Mouse (Mus musculus) MEL-GATA-1-ER (cell line): ENCODE data around the gene Lpp.

ENCODE experiments used
- DNase-seq: peaks from one replicate; pipeline ENCODE4 v3.0.0-alpha.2; 2012; ENCODE audit warnings: low read depth; ENCODE audit errors: extremely low read depth

Lpp gene

DNA sequence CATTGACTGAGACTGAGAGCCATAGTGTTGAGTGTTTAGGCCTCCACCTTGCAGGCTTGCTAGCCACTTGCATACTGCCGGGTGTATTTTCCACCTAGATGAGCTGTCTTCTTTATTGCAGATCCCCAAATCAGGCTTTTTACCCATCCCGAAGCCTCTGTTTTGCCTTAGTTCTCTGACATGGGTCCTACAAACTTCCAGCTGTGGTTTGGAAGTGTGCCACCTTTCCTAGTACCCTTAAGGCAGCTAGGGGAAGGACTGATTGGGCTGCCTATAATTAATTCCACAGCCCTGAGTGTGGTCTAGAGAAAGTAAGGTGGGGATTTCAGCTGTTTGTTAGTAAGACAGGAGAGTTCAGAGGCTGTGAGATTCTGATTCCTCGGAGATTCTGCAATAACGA, 399.5 kb downstream of the Lpp start:
- no peak for DNase-seq

DNA sequence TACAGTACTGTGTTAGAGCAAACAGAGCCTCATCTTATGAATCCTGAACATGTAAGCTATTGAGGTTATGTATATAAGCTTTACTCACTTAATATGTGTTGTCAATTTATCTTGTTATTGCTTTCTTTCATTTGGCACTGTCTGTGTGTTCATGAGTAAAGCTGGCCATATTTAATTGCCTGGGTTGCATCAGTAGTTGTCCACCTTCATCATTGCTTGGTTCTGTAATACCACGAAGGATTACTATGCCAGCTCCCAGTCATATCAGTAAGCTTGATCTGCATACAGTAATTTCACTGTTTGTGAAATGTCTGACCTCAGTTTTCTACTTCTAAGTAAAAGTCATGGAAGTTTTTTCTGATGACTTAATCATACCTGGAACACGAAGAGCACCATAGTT, 401.4 kb downstream of the Lpp start:
- DNase-seq: no peak

DNA sequence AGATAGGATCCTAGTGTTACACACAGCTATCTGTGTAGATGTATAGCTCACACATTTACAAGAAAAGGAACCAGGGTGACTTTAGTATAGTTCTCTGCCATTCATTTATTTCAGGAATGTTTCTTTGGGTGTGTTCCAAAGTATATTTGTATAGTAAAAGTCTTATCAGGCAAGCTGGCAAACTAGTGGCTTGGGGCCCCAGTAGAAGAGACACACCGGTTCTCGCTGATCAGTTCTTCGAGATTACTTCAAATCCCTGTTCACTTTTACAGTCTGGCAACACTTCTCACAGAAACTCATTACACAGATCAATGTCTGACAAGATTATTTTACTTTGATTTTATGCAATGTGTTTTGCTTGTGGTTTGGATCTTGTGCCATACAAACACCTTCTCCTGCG, 408.0 kb downstream of the Lpp start:
- DNase-seq: no peak

DNA sequence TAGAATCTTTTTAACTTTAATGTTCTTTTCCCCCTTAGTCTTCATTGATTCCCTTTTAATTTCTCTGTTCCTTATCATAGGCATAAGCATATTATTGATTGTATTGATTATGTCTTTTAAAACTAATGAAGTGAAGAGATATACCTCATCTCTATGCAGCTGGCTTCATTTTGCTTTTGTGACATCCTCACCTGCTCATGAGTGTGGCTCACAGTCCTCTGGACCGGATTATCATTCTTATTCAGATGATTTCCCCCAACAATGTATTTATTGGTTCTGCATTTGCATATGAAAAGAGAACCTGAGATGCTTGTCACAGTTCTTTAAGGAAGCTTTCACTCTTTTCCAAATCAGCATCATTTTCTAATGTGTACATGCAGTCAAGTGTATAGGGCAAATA, 408.5 kb downstream of the Lpp start:
- DNase-seq: no peak

DNA sequence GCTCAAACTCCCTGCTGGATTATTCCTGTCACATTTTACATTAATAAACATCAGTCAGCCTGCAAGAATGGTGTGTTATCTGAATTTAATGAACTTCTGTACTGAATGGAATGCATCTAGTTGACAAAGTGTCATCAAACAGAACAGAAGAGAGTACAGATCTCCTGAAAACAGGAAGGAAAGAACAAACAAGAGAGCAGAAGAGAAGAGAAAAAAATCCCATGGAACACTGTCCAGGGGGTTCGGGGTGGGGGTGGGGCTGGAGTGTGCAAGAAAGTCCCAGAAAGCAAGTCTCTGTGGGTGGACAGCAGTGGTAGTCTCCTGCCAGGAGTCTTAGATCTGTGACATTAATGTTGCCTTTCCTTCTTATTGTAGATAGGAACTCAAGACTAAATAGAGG, 412.8 kb downstream of the Lpp start:
- DNase-seq: no peak

DNA sequence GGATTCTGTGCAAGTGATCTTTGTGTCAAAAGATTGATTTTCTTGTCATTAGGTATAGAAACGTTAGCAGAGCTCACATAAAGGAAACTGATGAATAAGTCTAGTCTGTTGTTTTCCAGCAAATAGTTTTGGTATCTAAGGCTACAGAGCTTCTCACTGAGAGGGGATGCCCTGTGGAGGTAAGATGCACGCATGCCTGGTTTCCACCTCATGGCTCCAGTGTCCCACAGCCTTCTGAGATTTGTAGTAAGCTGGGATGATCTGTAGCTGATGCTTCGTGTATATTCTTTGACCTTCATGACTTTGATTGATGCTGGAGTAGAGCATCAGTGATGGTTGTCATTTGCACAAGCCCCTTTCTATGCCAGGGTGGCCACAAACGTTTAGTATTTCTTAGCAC, 414.3 kb downstream of the Lpp start:
- no peak for DNase-seq

DNA sequence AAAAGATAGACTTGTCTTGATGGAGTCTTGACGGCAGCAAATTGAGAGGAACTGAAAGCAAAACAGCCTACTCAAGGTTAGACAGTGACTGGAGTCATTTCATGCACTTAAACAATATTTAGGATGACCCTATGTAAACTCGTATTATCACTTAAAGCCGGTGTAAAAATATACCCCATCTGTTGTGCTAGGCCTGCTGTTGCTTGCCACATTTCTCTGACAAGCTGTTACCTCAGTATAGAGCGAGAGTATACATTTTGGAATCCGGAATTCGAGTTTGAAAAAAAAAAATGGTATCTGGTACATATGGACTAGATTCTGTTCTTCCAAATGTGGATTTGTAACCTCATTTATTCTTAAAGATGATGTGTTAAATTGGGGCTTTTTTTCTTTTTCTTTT, 416.5 kb downstream of the Lpp start:
- no peak for DNase-seq

DNA sequence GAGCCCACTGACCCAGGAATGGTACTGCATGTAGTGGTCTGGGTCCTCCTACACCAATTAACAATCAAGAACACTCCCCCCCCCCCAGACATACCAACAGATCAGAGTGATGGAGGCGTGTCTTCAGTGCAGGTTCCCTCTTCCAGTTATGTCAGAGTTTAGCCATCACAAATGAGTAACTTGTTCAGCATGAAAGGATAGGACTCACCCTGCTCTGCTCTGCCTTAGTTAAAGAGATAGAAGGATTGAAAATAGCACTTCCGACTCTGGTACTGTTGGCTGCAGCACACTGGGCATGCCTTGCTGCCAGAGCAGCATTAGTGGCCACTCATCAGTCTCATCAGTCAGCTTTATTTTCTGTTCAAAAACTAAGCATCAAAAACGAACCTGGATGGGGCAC, 423.3 kb downstream of the Lpp start:
- DNase-seq: no peak

DNA sequence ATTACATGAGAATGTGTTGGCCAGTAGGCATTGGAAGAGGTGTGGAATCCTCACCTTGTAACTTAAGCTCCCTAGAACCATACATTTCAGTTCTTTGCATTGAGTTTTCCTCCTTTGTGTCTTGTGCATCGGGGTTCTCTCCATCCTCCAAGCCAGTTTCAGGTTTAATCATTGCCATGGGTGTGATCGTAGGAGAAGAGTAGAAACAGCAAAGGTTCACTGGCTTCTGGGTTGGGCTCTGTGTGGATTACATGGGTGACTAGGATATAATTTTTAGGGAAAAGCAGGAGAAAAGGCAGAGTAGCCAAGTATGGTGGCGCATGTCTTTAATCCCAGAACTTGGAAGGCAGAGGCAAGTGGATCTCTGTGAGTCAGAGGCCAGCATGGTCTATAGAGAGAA, 424.1 kb downstream of the Lpp start:
- no peak for DNase-seq

DNA sequence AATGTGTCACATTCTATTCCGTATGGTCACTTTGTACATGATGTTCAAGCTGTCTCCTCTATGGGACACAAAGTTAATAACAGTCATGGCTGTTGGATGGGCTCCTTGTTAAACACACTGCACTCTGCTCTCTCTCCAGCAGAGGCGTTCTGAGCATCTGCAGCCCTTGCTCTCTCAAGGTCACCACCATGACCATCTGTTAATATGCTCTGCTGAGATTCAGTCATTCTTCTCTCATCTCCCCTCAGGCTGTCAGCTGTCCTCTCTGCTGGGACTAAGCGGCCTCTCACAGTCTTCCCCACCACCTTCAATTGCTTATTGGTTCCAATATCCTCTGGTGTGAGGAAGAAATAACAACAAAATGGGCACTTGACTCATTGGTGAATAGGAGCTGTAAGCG, 425.8 kb downstream of the Lpp start:
- DNase-seq: no peak

DNA sequence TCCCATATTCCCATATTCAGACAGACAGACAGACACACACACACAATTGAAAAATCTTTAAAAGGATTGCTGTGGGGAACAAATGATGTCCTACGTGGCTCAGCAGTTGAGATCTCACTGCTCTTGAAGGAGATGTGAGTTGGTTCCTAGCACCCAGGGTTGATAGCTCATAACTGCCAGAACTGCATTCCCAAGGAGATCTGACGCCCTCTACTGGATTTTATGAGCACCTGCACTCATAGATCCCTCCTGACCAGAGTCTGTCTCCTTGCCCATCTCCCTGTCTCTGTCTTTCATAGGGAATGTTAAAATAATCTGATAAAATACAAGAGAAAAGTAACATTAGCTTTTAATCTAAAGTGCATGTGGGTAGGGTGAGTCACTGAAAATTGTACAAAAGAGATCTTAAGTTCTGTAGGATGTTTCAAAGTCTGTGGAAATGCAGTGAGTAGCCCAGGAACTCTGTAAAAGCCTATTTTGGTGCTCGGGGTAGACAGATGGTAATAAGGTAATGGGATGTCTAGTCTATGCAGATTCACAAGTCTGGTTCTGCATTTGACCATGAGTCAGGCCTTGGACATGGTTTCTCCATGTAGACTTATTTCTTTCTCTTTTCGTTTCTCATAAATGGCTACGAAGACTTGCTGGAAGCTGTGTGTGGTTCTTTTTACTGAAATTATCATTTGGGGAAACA, 429.0 kb downstream of the Lpp start:
- no peak for DNase-seq

DNA sequence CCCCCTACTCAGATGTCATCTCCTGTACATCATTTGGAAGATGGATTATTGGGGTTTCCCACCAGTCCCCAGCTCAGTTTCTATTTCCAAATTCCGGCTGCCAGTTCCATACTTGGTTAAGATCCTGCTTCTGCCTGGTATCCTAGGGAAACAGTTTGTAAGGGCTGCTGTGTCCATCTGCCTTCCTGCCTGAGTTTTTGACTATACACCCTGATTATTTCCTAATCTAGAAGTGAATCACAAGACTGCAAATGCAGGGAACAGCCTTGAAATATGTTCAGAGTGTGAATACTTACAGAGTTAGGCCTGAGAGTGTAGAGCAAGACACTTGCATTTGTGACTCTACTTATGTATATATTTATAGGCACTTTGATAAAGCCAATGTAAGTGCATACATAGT, 429.6 kb downstream of the Lpp start:
- no peak for DNase-seq

DNA sequence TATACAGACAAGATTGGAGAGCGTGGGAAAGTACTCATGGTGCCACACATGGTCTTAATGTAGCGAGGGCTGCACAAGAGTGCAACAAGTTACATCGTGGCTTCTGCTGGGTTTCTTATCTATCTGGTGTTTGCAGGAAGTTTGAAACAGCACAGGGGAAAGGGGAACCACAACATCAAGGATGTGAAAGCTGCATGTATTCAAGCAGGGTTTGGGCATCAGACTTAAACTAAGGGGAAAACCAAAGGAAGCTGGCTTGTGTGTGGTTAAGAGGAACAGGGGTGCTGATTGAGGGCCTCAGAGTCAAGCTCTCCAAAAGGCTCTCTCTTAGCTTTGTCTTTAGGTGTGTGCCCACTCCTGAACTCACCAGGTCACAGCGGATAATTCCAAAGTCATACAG, 433.1 kb downstream of the Lpp start:
- no peak for DNase-seq

DNA sequence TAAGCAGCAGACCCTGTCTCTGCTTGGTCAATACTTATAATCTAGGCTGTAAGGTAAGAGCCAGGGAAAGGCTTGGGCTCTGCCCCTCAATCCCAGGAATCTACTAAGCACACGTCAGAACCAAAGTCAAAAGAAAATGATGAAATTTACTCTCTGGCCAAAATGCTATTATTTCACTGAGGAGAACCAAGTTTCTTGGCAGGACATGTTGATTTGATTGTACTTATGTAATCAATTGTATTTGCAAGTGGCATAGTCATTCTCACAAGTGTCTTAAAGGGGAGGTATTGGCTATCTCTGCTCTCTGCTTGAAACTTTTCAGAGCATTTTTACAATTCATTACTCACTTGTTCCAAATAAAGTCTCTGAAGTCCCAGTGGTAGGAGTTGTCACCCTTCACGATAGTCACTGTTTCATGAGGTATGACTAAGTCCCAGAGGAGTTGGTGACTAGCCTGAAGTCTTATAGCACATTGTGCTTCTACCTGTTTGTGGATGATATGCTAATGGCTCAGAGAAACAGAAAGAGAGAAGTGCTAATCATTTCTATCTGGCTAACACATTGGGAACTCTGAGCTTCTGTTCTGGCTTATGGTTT, 435.0 kb downstream of the Lpp start:
- no peak for DNase-seq

DNA sequence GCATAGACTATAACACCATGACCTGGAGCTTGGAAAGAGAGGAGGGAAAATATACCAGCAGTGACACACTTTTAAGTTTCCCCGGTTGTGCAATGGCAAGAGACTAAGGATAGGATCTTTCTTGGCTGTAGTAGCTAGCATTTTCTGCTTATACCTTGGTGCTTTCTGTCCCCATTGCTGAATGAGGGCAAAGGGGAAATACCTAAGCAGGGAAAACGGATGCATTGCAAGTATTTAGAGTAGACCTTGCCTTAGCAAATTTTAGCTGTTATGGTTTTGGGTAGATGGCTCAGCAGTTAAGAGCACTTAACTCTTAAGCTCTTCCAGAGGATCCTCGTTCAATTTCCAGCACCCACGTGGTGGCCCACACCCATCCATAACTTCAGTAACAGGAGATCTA, 436.6 kb downstream of the Lpp start:
- no peak for DNase-seq

DNA sequence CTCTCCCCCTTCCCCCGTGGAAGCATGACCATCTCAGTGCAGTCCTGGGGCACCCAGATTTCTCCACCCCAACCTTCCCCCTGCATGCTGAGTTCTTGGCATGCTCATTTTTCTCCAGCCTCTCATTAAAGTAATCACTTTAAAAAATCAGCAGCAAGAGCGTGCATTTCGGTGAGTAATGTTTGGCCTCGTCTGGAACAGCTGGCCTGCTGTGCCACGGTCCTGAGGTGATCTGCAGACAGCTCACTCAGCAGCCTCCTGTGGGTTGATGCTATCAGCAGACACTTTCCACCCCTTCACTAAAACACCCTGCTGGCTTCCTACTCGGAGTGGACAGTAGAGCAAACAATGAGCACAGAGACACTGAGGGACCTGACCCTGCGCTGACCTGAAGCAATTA, 437.6 kb downstream of the Lpp start:
- DNase-seq: no peak

DNA sequence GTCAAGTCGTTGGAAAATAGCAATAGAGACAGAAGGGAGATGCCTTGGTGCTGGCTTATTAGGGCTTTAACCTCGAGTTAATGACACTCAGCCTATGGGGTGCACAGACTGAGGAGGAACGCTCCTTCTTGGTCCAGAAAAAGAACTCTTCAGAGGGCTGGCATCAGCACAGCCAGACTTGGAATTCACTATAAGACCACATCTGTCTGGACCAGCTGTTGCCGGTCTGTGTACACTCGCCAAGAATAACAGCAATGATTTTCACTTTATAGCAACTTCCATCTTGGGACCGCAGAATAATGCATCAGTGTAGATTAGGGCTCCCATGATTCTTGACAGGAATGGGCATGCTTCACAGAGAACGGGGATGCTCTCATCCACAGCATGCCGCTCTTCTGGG, 439.9 kb downstream of the Lpp start:
- no peak for DNase-seq

DNA sequence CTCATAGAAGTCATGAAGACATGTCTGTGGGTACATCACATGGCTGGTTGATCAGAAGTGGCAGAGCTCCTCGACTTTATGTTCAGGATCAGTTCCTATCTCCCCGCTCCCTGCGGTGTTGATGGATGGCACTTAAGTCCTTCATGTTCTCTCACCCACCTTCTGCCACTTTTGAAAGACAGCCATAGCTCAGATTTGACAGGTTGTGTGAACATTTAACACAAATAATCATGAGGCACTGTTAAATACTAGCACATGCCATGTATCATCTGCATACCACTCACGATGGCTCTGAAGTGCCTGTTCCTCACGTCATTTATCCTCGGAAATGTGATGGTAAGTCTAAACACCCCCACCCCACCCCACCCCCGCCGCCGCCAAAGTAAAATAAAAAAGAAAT, 441.2 kb downstream of the Lpp start:
- DNase-seq: no peak

DNA sequence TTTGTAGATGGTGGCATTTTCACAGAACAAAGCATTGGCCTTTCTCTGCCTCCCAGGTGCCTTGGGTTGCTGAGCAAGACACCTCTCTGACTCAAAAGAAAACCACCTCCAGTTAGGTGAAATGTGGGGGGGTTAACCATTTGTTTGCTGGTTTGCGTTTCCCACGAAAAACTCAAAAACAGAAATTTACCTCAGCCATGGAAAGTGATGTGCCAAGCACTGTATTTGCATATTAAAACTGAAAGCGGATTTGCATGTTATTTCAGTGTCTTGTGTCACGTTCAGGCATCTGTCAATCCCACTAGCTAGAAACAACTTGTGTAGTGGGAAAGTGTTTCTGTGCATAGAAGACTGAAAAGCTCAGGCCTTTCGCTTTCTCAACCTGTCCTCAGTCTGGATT, 443.2 kb downstream of the Lpp start:
- no peak for DNase-seq

DNA sequence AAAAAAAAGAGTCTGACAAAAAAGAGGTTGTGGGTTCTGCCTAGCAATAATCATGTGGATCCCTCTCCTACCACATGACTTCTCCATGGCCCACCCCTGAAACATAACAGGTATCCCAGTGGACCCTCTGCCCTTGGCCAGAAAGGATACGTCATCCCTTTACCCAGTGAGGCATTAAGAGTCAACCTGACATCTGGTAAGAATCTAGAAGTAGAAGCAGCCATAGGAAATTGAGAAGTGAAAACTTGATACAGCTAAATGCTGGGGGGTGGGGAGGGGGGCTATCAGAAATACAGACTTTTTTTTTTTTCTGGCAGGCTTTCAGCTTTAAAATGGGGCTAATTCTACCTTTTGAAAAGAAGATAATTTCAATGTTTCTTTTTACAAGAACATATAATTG, 445.7 kb downstream of the Lpp start:
- DNase-seq: no peak

DNA sequence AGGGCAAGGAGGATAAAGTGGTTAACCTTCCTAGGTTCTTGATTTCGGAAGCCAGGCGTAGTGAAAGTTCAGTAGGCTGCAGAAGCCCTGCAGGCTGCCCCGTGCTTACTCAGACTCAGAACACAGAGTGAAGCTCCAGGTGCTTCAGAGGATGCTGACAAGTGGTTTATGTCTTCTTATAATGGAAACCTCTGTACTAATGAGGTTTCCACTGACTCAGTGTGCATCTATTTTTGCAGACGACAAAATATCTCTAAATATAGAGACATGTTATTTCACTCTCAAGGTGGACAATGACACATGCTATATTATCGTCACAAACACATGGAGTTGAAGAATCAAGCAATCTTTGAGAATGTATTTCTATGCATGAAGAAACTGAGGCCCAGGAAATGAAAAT, 446.8 kb downstream of the Lpp start:
- no peak for DNase-seq

DNA sequence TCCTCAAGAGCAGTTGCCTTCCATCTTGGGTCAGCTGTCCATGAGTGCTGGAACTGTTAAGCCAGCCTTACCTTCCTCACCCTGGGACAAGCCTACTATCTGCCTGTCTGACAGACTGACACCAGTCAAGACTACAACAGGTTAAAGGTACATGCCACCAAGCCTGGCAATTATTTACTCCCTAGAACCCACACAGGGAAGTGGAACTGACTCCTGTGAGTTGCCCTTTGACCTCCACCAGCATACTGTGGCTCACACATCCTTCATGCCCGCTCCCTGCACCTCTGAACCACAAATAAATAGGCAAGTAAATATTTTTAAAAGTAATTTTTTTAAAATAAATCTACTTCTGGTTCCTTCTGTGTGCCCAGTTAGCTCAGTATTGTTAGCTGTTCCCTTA, 452.8 kb downstream of the Lpp start:
- DNase-seq: no peak

DNA sequence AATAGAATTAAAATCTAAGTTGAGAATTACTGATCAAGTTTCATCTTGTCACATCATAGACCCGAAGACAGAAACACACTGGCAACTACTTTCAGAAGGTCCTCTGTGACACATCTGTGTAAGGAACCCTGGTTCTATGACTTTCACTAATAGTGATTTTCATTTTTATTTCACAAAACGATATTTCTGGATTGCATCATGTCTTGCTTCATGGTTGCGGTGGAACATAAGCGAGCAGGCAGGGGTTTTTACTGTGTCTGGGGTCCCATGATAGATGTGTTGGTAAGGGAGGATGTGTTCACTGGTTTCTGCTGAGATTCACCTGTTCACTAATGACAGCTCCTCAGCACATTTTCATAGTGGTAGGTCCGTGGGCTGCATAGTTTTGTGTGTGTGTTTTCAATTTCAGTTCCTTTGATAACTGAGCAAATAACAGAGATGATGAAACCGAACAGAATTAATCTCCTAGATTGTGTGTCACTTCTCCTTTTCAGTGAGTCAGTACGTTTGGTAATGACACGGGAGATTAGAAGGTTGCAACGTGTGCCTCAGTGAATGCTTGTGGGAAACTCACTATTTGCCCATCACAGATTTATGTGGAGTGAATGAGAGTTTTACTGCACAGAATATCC, 466.3 kb downstream of the Lpp start:
- no peak for DNase-seq
